In genomic region chr8:70343696-70344095, GRCm38 (mm10) we compare ENCODE assay signal across 8 mouse cellular contexts. TPM values are rescaled to one million over a fixed set of nuclear protein-coding genes. Genes with fewer than 3 reads are reported as not detected.
A peak's percentile ranks its signal among the peaks of the same experiment; 100 is the strongest.
DNase-seq lines count a peak whose midpoint lies in the region; ATAC-seq and TF ChIP-seq lines count a peak whose summit lies in the region.

No protein-coding gene starts in this region.

- no peaks in the 10 kb centered on the region for H3K36me3 ChIP-seq in kidney, adult 2 months (ENCODE audit: control insufficient read depth, insufficient read depth, low read length)
- peaks cover 73% of the 10 kb centered on the region for H3K36me3 ChIP-seq in kidney, embryonic 14.5 days (ENCODE audit: control insufficient read depth, insufficient read depth, low read length)
- H3K36me3 ChIP-seq in liver, embryonic 13.5 days: peaks cover 93% of the 10 kb centered on the region

- H3K27ac ChIP-seq in kidney, adult 2 months (ENCODE audit: insufficient read depth, low read depth, low read length): no peak overlapping the region
- no peak overlapping the region for H3K27ac ChIP-seq in kidney, embryonic 14.5 days (ENCODE audit: low read depth, low read length)
- no peak overlapping the region for H3K27ac ChIP-seq in embryonic fibroblast, embryonic 13.5 days (ENCODE audit: insufficient read depth, low read length)
- peak overlapping the region; percentile 40; the same call in 1 of the 2 replicates for H3K27ac ChIP-seq in liver, embryonic 13.5 days

- H3K9me3 ChIP-seq in kidney, embryonic 14.5 days (ENCODE audit: control insufficient read depth, low read length): no peaks in the 10 kb centered on the region
- no peaks in the 10 kb centered on the region for H3K9me3 ChIP-seq in liver, embryonic 13.5 days (replicated peaks)

- peak; percentile 65 for TF ChIP-seq CTCF in kidney, adult 2 months (conservative IDR thresholded peaks at IDR 0.05; ENCODE audit: insufficient read depth, insufficient read length, low read depth, low read length)
- TF ChIP-seq CTCF in embryonic fibroblast, embryonic 13.5 days (IDR thresholded peaks at IDR 0.05; ENCODE audit: borderline replicate concordance, insufficient read depth, low read length): 0 out of 2 replicates have a peak, but pooled peaks have one; percentile 15

- WGBS in kidney, adult 2 months: 48% methylated on average over 6 of the region's 6 CpGs
- 49% methylated on average over 6 of the region's 6 CpGs for WGBS in kidney, embryonic 14.5 days
- 67% methylated on average over 6 of the region's 6 CpGs for WGBS in liver, embryonic 13.5 days (ENCODE audit: insufficient replicate concordance)

- no peak for DNase-seq in kidney, adult 2 months
- peak; percentile 38 for DNase-seq in CD4-positive helper T cell, adult 2 months (ENCODE audit: low read depth, low spot score)
- DNase-seq in liver, embryonic 13.5 days: no peak
- DNase-seq in thymus, postnatal 14 days: peak; percentile 46
- DNase-seq in urinary bladder, postnatal 25 days (ENCODE audit: low spot score): no peak

- ATAC-seq in kidney, embryonic 14.5 days (ENCODE audit: low FRiP score, low TSS enrichment): no peak
- ATAC-seq in activated CD4-positive, CD25-positive, alpha-beta regulatory T cell, adult 4 months: peak; percentile 36
- peak; percentile 33; the same call in 1 of the 2 replicates for ATAC-seq in liver, embryonic 13.5 days (ENCODE audit: low read depth)

- no peak overlapping the region for H3K4me3 ChIP-seq in kidney, adult 2 months (ENCODE audit: insufficient read depth, low read depth, low read length)
- no peak overlapping the region for H3K4me3 ChIP-seq in kidney, embryonic 14.5 days (ENCODE audit: low read length)
- no peak overlapping the region for H3K4me3 ChIP-seq in embryonic fibroblast, embryonic 13.5 days (ENCODE audit: insufficient read depth, low read length)
- no peak overlapping the region for H3K4me3 ChIP-seq in liver, embryonic 13.5 days (replicated peaks)

- peaks cover 16% of the 10 kb centered on the region for H3K4me1 ChIP-seq in kidney, adult 2 months (ENCODE audit: control insufficient read depth, insufficient read depth, low read length)
- H3K4me1 ChIP-seq in kidney, embryonic 14.5 days (ENCODE audit: control insufficient read depth, insufficient read depth, low read length): no peaks in the 10 kb centered on the region
- H3K4me1 ChIP-seq in embryonic fibroblast, embryonic 13.5 days (ENCODE audit: control insufficient read depth, insufficient read depth, low read length): peaks cover 5% of the 10 kb centered on the region; the same call in 1 of the 2 replicates
- peaks cover 60% of the 10 kb centered on the region for H3K4me1 ChIP-seq in liver, embryonic 13.5 days (replicated peaks)

- TF ChIP-seq POLR2A in kidney, adult 2 months (IDR thresholded peaks at IDR 0.05; ENCODE audit: low read depth, low read length): no peak
- no peak for TF ChIP-seq POLR2A in embryonic fibroblast, embryonic 13.5 days (IDR thresholded peaks at IDR 0.05; ENCODE audit: low read depth, low read length)

- H3K4me2 ChIP-seq in kidney, embryonic 14.5 days (replicated peaks; ENCODE audit: low read depth, low read length): no peak overlapping the region
- H3K4me2 ChIP-seq in liver, embryonic 13.5 days: no peak overlapping the region

- no peak overlapping the region for H3K9ac ChIP-seq in kidney, embryonic 14.5 days (ENCODE audit: low read depth, low read length)
- no peak overlapping the region for H3K9ac ChIP-seq in liver, embryonic 13.5 days

- H3K27me3 ChIP-seq in kidney, adult 2 months (replicated peaks; ENCODE audit: control insufficient read depth, insufficient read depth, low read length): no peaks in the 10 kb centered on the region
- no peaks in the 10 kb centered on the region for H3K27me3 ChIP-seq in kidney, embryonic 14.5 days (ENCODE audit: control insufficient read depth, insufficient read depth, low read length)
- H3K27me3 ChIP-seq in liver, embryonic 13.5 days: no peaks in the 10 kb centered on the region

RNA-seq across cellular contexts. Expression of gene Upf1, which starts 9.4 kb away (rescaled TPM):
- polyA plus RNA-seq in kidney, adult 2 months (2012; rRNA removed): 25.8 and 27.4 TPM in 2 replicates
- polyA plus RNA-seq in kidney, embryonic 14.5 days (2014; fragmentation: Nextera tagmentation; extraction: Ambion mirVana): 21.8 and 24.2 TPM in 2 replicates
- polyA plus RNA-seq in activated CD4-positive, CD25-positive, alpha-beta regulatory T cell, adult 4 months (2017; shearing (Covaris generic)): 10 to 100 TPM; 12.1 to 15.3 TPM
- 25.6 and 25.8 TPM in 2 replicates for polyA plus RNA-seq in embryonic fibroblast, embryonic 13.5 days (2011; ENCODE audit: insufficient read length, low read depth, missing spikeins)
- polyA plus RNA-seq in liver, embryonic 13.5 days (2015; fragmentation: Nextera tagmentation; extraction: Ambion mirVana): 11.5 and 12.8 TPM in 2 replicates

RNA-seq across cellular contexts. Expression of gene Gdf1, which starts 14.1 kb away (rescaled TPM):
- polyA plus RNA-seq in kidney, adult 2 months (2012; rRNA removed): 0.08 TPM in 1 of 2 replicates, not detected in the other
- polyA plus RNA-seq in kidney, embryonic 14.5 days (2014; fragmentation: Nextera tagmentation; extraction: Ambion mirVana): 7.6 and 7.9 TPM in 2 replicates
- under 1 TPM in 1 of 2 experiments, not detected in 1; 0.79 TPM for polyA plus RNA-seq in activated CD4-positive, CD25-positive, alpha-beta regulatory T cell, adult 4 months (2017; shearing (Covaris generic))
- not detected in 2 replicates for polyA plus RNA-seq in embryonic fibroblast, embryonic 13.5 days (2011; ENCODE audit: insufficient read length, low read depth, missing spikeins)
- polyA plus RNA-seq in liver, embryonic 13.5 days (2015; fragmentation: Nextera tagmentation; extraction: Ambion mirVana): 0.17 and 0.29 TPM in 2 replicates

RNA-seq across cellular contexts. Expression of gene Cers1, which starts 28.1 kb away (rescaled TPM):
- 0.58 and 0.66 TPM in 2 replicates for polyA plus RNA-seq in kidney, adult 2 months (2012; rRNA removed)
- polyA plus RNA-seq in kidney, embryonic 14.5 days (2014; fragmentation: Nextera tagmentation; extraction: Ambion mirVana): 2.3 and 2.6 TPM in 2 replicates
- polyA plus RNA-seq in activated CD4-positive, CD25-positive, alpha-beta regulatory T cell, adult 4 months (2017; shearing (Covaris generic)): not detected
- polyA plus RNA-seq in embryonic fibroblast, embryonic 13.5 days (2011; ENCODE audit: insufficient read length, low read depth, missing spikeins): 2.6 and 3.2 TPM in 2 replicates
- 0.15 and 0.30 TPM in 2 replicates for polyA plus RNA-seq in liver, embryonic 13.5 days (2015; fragmentation: Nextera tagmentation; extraction: Ambion mirVana)

RNA-seq across cellular contexts. Expression of gene Comp, which starts 29.7 kb away (rescaled TPM):
- polyA plus RNA-seq in kidney, adult 2 months (2012; rRNA removed): 1.6 and 2.8 TPM in 2 replicates
- 0.14 and 0.26 TPM in 2 replicates for polyA plus RNA-seq in kidney, embryonic 14.5 days (2014; fragmentation: Nextera tagmentation; extraction: Ambion mirVana)
- under 1 TPM in 1 of 2 experiments, not detected in 1; 0.95 TPM for polyA plus RNA-seq in activated CD4-positive, CD25-positive, alpha-beta regulatory T cell, adult 4 months (2017; shearing (Covaris generic))
- 1.6 and 1.9 TPM in 2 replicates for polyA plus RNA-seq in embryonic fibroblast, embryonic 13.5 days (2011; ENCODE audit: insufficient read length, low read depth, missing spikeins)
- polyA plus RNA-seq in liver, embryonic 13.5 days (2015; fragmentation: Nextera tagmentation; extraction: Ambion mirVana): 0.48 and 0.58 TPM in 2 replicates

RNA-seq across cellular contexts. Expression of gene Cope, which starts 41.4 kb away (rescaled TPM):
- 277 and 300 TPM in 2 replicates for polyA plus RNA-seq in kidney, adult 2 months (2012; rRNA removed)
- polyA plus RNA-seq in kidney, embryonic 14.5 days (2014; fragmentation: Nextera tagmentation; extraction: Ambion mirVana): 322 and 327 TPM in 2 replicates
- 100 to 1,000 TPM; 312 to 332 TPM for polyA plus RNA-seq in activated CD4-positive, CD25-positive, alpha-beta regulatory T cell, adult 4 months (2017; shearing (Covaris generic))
- 129 and 132 TPM in 2 replicates for polyA plus RNA-seq in embryonic fibroblast, embryonic 13.5 days (2011; ENCODE audit: insufficient read length, low read depth, missing spikeins)
- 170 and 197 TPM in 2 replicates for polyA plus RNA-seq in liver, embryonic 13.5 days (2015; fragmentation: Nextera tagmentation; extraction: Ambion mirVana)

Comparison
In these comparisons a context has a peak if more than half of its experiments do, and no peak if none do; other contexts are left out.
1. DNase-seq: peak in CD4-positive helper T cell, adult 2 months (single experiment) and thymus, postnatal 14 days (single experiment); none in kidney, adult 2 months (single experiment), liver, embryonic 13.5 days (single experiment) and urinary bladder, postnatal 25 days (single experiment).